Mouse (Mus musculus): ENCODE data around the gene Smarca2. TPM values are rescaled to one million over a fixed set of nuclear protein-coding genes. Genes with fewer than 3 reads are reported as not detected.
"Not testable (repeated sequence)": the region's sequence is repeated elsewhere in the genome, so short reads cannot be mapped to it uniquely, and the experiment has no call there.

Smarca2 gene
- total RNA-seq, 2 experiments from 2014 or later = 280 to 296 TPM

DNA sequence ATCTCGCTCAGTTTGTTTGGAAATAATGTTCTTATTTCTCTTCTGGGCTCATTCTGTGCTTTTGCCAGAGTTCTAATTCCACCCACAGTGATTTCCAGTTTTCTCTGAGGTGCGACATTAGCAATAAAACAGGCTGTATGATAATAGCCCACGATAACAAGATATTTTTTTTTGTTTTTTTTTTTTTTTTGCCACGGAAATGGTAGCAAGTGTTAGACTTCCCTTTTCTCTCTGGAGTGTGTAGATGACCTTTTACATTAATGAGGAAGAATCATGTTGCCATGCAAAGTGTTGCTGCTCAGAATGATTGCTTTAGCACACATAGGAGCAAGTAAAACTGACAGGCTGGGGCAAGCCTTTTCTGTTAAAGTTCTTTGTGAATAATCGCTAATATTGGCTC is 61.5 kb downstream of the Smarca2 start:
- no peak for TF ChIP-seq CTCF (IDR thresholded peaks at IDR 0.05)
- intact Hi-C loops (cut with DNase I) = no loop called here
- H3K4me3 ChIP-seq = no peak overlapping the region
- no peak overlapping the region for H3K27ac ChIP-seq
- no peak for DNase-seq (ENCODE audit: extremely low spot score in 1 of 2, low spot score in 2 of 2)

DNA sequence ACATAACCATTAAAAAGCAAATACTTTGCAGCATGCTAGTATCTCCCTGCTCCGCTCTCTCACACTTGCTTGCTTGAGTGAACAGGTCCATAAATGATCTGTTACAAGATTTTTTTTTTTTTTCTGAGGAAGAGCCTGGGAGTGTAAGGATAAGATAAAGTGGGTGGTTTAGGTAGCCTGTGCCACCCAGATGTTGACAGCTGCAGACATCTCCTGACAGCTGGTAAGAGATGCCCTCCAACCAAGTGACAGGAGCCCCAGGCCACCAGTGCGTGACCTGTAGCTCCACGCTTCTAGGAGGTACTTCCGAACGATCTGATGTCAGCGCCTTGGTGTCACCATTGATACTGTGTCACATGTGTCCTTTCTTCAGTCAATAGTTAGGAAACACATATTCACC is 65.2 kb downstream of the Smarca2 start:
- no peak for DNase-seq (ENCODE audit: extremely low spot score in 1 of 2, low spot score in 2 of 2)
- Histone ChIP-seq H3K4me3 (no peak overlapping the region), H3K27ac (no peak overlapping the region)
- intact Hi-C loops (cut with DNase I) = no loop called here
- no peak for TF ChIP-seq CTCF (IDR thresholded peaks at IDR 0.05)

DNA sequence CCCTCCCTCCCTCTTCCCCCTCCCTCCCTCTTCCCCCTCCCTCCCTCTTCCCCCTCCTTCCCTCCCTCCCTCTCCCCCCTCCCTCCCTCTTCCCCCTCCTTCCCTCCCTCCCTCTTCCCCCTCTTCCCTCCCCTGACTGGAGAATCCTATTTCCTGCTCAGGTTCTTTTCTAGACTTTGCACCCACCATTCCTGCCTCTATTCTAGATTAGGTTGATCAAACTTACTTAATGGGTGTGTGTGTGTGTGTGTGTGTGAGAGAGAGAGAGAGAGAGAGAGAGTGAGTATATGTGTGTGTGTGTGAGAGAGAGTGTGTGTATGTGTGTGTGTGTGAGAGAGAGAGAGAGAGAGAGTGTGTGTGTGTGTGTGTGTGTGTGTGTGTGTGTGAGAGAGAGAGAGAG is 66.6 kb downstream of the Smarca2 start:
- H3K4me3 ChIP-seq; intact Hi-C loops (cut with DNase I); H3K27ac ChIP-seq; DNase-seq (ENCODE audit: extremely low spot score in 1 of 2, low spot score in 2 of 2): not testable (repeated sequence)

DNA sequence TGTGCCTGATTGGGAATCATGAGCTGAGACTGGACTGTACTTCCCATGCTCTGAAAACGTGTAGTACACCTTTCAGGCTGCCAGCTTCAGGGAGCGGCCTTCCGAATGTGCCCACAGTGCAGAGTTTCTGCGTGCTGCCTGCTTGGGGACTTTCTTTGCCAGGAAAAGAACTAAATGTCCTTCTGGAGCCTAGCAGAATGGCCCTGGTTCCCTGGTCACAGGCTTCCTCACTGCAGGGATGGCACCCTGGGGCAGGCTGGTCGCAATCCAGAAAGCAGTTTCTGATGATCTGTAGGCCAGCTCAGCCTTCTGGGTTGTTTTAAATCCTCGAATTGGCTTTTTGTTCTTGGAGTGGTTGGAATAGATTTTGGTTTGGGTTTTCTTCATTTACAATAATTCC is 71.1 kb downstream of the Smarca2 start:
- intact Hi-C loops (cut with DNase I) = no loop called here
- TF ChIP-seq CTCF (IDR thresholded peaks at IDR 0.05) = no peak
- H3K27ac ChIP-seq = no peak overlapping the region

DNA sequence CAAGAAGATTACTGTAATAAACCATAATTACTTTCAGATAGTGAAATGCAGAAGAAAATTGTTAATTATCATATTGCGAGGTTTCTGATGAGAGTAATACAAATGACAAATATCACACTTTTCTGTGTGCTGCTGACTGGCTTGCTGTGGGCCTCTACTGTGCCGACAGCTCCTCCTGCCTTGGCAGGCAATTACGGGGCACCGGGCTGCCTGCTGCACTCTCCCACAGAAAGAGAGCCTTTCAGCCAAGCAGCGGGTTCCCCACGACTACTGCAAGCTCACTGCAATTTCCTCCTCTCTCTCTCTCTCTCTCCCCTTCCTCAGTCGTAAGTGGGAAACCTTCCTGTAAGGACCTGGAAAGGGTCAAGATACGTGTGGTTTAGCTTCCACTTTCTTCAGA is 73.7 kb downstream of the Smarca2 start:
- H3K27ac ChIP-seq = no peak overlapping the region
- TF ChIP-seq CTCF (IDR thresholded peaks at IDR 0.05) = no peak
- intact Hi-C loops (cut with DNase I) = no loop called here
- H3K4me3 ChIP-seq = no peak overlapping the region
- no peak for DNase-seq (ENCODE audit: extremely low spot score in 1 of 2, low spot score in 2 of 2)

More for the DNA sequence above, 71.1 kb downstream of the Smarca2 start:
- no peak overlapping the region for H3K4me3 ChIP-seq
- DNase-seq (ENCODE audit: extremely low spot score in 1 of 2, low spot score in 2 of 2) = no peak

- intact Hi-C loops (cut with DNase I) = no loop called here
- no peak overlapping the region for H3K27ac ChIP-seq
- no peak for TF ChIP-seq CTCF (IDR thresholded peaks at IDR 0.05)
Observed at GRCm38 (mm10) chr19:26679674-26680073, 74.8 kb downstream of the Smarca2 start.

DNA sequence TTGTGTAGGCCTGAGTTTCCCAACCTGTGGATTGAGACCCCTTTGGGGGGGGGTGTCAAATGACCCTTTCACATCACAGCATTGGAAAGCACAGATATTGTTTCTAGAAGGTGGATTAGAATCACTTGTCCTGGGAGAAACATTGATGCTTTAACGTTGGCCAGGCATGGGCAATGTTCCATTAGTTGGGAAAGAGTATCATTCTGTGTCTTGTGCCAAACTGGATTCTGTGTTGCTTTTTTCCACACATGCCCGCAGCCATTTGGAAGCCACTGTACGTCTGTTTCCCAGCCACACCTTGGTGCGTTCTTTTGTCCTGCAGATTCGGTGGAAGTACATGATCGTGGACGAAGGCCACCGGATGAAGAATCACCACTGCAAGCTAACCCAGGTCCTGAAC is 76.7 kb downstream of the Smarca2 start:
- DNase-seq (ENCODE audit: extremely low spot score in 1 of 2, low spot score in 2 of 2) = no peak
- Histone ChIP-seq H3K4me3 (no peak overlapping the region), H3K27ac (no peak overlapping the region)
- intact Hi-C loops (cut with DNase I) = no loop called here
- no peak for TF ChIP-seq CTCF (IDR thresholded peaks at IDR 0.05)

More at GRCm38 (mm10) chr19:26679674-26680073, 74.8 kb downstream of the Smarca2 start:
- DNase-seq (ENCODE audit: extremely low spot score in 1 of 2, low spot score in 2 of 2) = no peak
- H3K4me3 ChIP-seq = no peak overlapping the region

DNA sequence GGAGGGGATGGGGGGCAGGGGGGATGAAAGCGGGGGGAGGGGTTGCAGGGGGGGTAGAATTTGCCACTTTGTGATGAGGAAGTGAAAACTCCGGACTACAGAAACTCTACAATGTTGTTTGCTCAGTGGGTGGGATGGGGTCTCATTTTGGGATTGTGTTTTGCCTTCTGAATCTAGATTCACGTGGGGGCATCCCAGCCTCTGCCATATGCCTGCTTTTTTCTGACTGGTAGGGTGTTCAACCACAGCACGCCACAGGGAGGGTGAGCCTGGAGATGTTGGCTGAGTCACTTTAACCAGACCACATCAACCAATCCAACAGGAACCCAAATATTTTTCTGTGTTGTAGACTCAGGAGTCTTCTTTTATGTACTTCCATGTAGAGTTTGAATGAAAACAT is 77.3 kb downstream of the Smarca2 start:
- H3K4me3 ChIP-seq = no peak overlapping the region
- DNase-seq (ENCODE audit: extremely low spot score in 1 of 2, low spot score in 2 of 2) = no peak
- intact Hi-C loops (cut with DNase I) = no loop called here
- no peak for TF ChIP-seq CTCF (IDR thresholded peaks at IDR 0.05)
- no peak overlapping the region for H3K27ac ChIP-seq

- no peak overlapping the region for H3K27ac ChIP-seq
- no peak for DNase-seq (ENCODE audit: extremely low spot score in 1 of 2, low spot score in 2 of 2)
- TF ChIP-seq CTCF (IDR thresholded peaks at IDR 0.05) = peak; percentile 52
- no peak overlapping the region for H3K4me3 ChIP-seq
- intact Hi-C loops (cut with DNase I) = no loop called here
Observed at GRCm38 (mm10) chr19:26682731-26683130, 77.9 kb downstream of the Smarca2 start.

DNA sequence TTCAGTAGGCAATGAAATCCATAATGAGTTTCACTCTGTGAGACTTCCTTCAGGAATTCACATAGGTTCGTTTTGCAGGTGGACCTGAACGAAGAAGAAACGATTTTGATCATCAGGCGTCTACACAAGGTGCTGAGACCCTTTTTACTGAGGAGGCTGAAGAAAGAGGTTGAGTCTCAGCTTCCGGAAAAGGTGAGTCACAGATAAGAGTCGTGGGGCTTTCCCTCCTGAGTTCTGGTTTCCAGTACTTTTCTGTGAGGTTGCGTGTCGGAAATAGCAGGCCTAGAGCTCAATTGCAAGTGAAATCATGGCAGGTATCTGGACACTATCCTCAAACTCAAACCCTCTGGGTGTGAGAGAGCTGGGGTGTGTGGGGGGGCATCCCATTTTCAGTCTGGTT is 78.9 kb downstream of the Smarca2 start:
- TF ChIP-seq CTCF (IDR thresholded peaks at IDR 0.05) = no peak
- Histone ChIP-seq H3K4me3 (no peak overlapping the region), H3K27ac (no peak overlapping the region)
- DNase-seq (ENCODE audit: extremely low spot score in 1 of 2, low spot score in 2 of 2) = no peak
- intact Hi-C loops (cut with DNase I) = no loop called here

GRCm38 (mm10) chr19:26690516-26690915 is 85.7 kb downstream of the Smarca2 start:
- DNase-seq (ENCODE audit: extremely low spot score in 1 of 2, low spot score in 2 of 2) = no peak
- no peak for TF ChIP-seq CTCF (IDR thresholded peaks at IDR 0.05)
- H3K27ac ChIP-seq = no peak overlapping the region
- intact Hi-C loops (cut with DNase I) = no loop called here
- H3K4me3 ChIP-seq = no peak overlapping the region

DNA sequence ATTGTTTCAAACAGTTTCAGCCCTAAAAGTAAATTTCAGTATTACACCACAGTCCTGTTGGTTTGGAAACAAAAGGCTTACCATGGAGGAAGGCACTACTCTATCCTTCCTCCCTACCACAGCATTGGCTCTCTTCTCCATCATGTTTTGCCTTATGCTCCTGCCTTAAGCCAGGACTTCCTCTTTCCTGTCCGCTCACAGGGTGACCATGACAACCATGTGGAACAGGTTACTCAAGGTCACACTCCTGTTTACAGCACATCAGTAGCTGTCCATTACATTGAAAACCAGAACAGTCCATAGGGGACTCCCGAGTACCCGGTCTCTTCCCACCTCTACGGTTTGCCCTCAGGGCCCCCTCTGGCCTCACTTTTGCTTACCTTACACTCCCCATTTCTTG is 92.3 kb downstream of the Smarca2 start:
- no peak overlapping the region for H3K27ac ChIP-seq
- intact Hi-C loops (cut with DNase I) = no loop called here
- TF ChIP-seq CTCF (IDR thresholded peaks at IDR 0.05) = no peak
- H3K4me3 ChIP-seq = no peak overlapping the region
- no peak for DNase-seq (ENCODE audit: extremely low spot score in 1 of 2, low spot score in 2 of 2)

GRCm38 (mm10) chr19:26704545-26705209 is 99.8 kb downstream of the Smarca2 start:
- H3K27ac ChIP-seq = no peak overlapping the region
- TF ChIP-seq CTCF (IDR thresholded peaks at IDR 0.05) = no peak
- intact Hi-C loops (cut with DNase I) = no loop called here
- no peak for DNase-seq (ENCODE audit: extremely low spot score in 1 of 2, low spot score in 2 of 2)
- H3K4me3 ChIP-seq = no peak overlapping the region
